Mouse (Mus musculus) neural tube, embryonic 10.5 days (tissue): Measurements from ENCODE around the gene Prph.
A peak's percentile ranks its signal among the peaks of the same experiment; 100 is the strongest.

Experiments
- DNase-seq: peaks from one replicate; pipeline ENCODE4 v3.0.0-alpha.2; 2017; ENCODE audit warnings: low spot score; ENCODE audit errors: extremely low spot score

The Prph gene

GRCm38 (mm10) chr15:99096831-99097500 is 42.0 kb downstream of the Prph start:
- peak; percentile 74 for DNase-seq

GRCm38 (mm10) chr15:99097840-99098492 is 43.0 kb downstream of the Prph start:
- DNase-seq, result peak; percentile 66

GRCm38 (mm10) chr15:99098493-99098861 is 43.5 kb downstream of the Prph start:
- peak; percentile 64 for DNase-seq

GRCm38 (mm10) chr15:99099139-99099556 is 44.2 kb downstream of the Prph start:
- DNase-seq, result peak; percentile 76

- DNase-seq, result no peak
Measured at GRCm38 (mm10) chr15:99099984-99100383, 45.0 kb downstream of the Prph start.

GRCm38 (mm10) chr15:99105238-99105637 is 50.3 kb downstream of the Prph start:
- no peak for DNase-seq

GRCm38 (mm10) chr15:99107866-99108265 is 52.9 kb downstream of the Prph start:
- no peak for DNase-seq
